Mouse (Mus musculus): ENCODE results near the gene Plekho1.

- TF ChIP-seq CTCF (IDR thresholded peaks at IDR 0.05; ENCODE audit: borderline replicate concordance, control insufficient read depth, extremely low read depth, insufficient read depth, low read length, poor library complexity) (no peak), POLR2A (IDR thresholded peaks at IDR 0.05; ENCODE audit: control insufficient read depth, extremely low read depth, insufficient read depth, low read length, poor library complexity) (no peak)
Observed at GRCm38 (mm10) chr3:95997203-95997721, 1.5 kb upstream of the Plekho1 start.

Data from thymus, adult 2 months (tissue).